Comparison of ENCODE assay signal across 13 mouse cellular contexts in the genomic region with DNA sequence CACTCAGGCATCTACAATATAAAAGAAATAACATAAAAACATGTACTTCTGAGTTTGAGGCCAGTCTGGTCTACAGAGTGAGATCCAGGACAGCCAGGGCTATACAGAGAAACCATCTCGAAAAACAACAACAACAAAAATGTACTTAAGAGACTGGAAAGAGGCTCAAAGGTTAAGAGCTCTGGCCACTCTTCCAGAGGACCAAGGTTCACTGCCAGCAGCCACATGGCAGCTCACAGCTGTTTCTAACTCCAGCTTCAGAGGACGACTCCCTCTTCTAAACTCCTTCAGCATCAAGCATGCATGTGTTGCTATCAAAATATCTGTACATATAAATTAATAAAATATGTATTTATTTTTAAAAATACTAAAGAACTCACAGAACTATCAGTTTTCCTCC.
"Had no signal": no experiment of that assay in that cellular context is flagged by ENCODE, and none has a peak within 500 bp of the region (broad histone marks: within the 10 kb centered on the region; RNA-seq: fewer than 3 reads in every experiment).

No protein-coding gene starts in this region.

- H3K9me3 ChIP-seq: intestine, embryonic 15.5 days; limb, embryonic 12.5 days; liver, embryonic 13.5 days; midbrain, embryonic 13.5 days had no signal

- H3K9ac ChIP-seq: intestine, embryonic 15.5 days; limb, embryonic 12.5 days; liver, embryonic 13.5 days; midbrain, embryonic 13.5 days had no signal

- H3K27ac ChIP-seq: hindbrain, postnatal 0 days; intestine, embryonic 15.5 days; limb, embryonic 12.5 days; liver, embryonic 13.5 days; midbrain, embryonic 13.5 days; stomach, postnatal 0 days had no signal

- DNase-seq: layer of hippocampus, adult 9-11 months; layer of hippocampus, postnatal 36 days; liver, embryonic 13.5 days; lung, adult 2 months; lung, postnatal 36 days; right cerebral cortex, postnatal 25 days; thymus, postnatal 4 days had no signal

- ATAC-seq: hindbrain, postnatal 0 days; intestine, embryonic 15.5 days; lung, postnatal 0 days; midbrain, embryonic 13.5 days had no signal

- H3K4me3 ChIP-seq: intestine, embryonic 15.5 days; limb, embryonic 12.5 days; liver, embryonic 13.5 days; midbrain, embryonic 13.5 days had no signal

- H3K27me3 ChIP-seq: intestine, embryonic 15.5 days; limb, embryonic 12.5 days; liver, embryonic 13.5 days; midbrain, embryonic 13.5 days had no signal

- H3K4me2 ChIP-seq: intestine, embryonic 15.5 days; limb, embryonic 12.5 days; liver, embryonic 13.5 days; midbrain, embryonic 13.5 days had no signal
